Comparison of ENCODE assay signal across 8 mouse cellular contexts in the genomic region with DNA sequence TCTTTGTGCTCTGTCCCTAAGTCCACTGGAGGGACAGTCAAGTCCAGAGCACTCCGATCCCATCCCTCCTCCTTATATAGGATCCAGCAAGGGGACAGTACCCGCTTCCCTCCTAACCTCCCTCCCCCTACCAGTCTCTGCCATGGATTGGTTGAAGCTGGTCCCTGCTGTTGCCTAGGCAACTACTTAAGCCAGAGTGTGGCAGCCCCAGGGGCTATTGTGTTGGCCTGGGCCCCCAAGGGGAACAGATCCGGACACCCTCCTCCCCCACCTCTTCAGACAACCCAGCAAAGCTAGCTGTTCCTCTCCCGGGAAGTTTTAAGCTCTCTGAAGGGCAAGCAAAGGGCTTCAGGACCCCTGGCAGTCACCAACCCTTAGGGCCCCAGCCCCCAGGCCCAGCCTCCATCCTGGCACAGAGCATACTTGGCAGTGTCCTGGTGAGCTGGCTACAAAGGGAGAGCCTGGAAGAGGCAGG. TPM values are rescaled to one million over a fixed set of nuclear protein-coding genes. Genes with fewer than 3 reads are reported as not detected.
DNase-seq lines count a peak whose midpoint lies in the region; ATAC-seq and TF ChIP-seq lines count a peak whose summit lies in the region.

A gene (minus strand): TSS at position 98 of the 475 bp plus-strand sequence.

- H3K9ac ChIP-seq in heart, postnatal 0 days (replicated peaks; ENCODE audit: low read depth, low read length) = no peak within 1 kb of the TSS
- peak within 1 kb of the TSS; percentile 46 for H3K9ac ChIP-seq in neural tube, embryonic 15.5 days (replicated peaks)

- TF ChIP-seq EP300 in heart, postnatal 0 days (IDR thresholded peaks at IDR 0.05; ENCODE audit: low read depth) = no peak

- intact Hi-C loops in left cerebral cortex, postnatal 36 days (cut with DNase I) = loop anchor here (2.0 to 10.0 kb wide), 2 partner anchors 27 to 121 kb away; a partner anchor contains a TSS

- H3K27me3 ChIP-seq in heart, postnatal 0 days (ENCODE audit: control insufficient read depth, insufficient read depth, low read length) = peaks cover 47% of the 10 kb centered on the region
- H3K27me3 ChIP-seq in neural tube, embryonic 15.5 days (replicated peaks) = 0 out of 2 replicates have a peak, but pooled peaks cover 6% of the 10 kb centered on the region

- no peak for TF ChIP-seq CTCF in heart, postnatal 0 days (IDR thresholded peaks at IDR 0.05; ENCODE audit: low read depth)

- H3K9me3 ChIP-seq in heart, postnatal 0 days (replicated peaks; ENCODE audit: control insufficient read depth, low read length) = no peaks in the 10 kb centered on the region
- no peaks in the 10 kb centered on the region for H3K9me3 ChIP-seq in neural tube, embryonic 15.5 days (replicated peaks)

- 9% methylated on average over 4 of the region's 4 CpGs for WGBS in heart, postnatal 0 days
- WGBS in neural tube, embryonic 15.5 days = 4% methylated on average over 4 of the region's 4 CpGs

- H3K4me3 ChIP-seq in heart, postnatal 0 days (ENCODE audit: low read depth, low read length) = peak within 1 kb of the TSS; percentile 37
- peak within 1 kb of the TSS; percentile 40 for H3K4me3 ChIP-seq in neural tube, embryonic 15.5 days (replicated peaks)

- H3K4me2 ChIP-seq in heart, postnatal 0 days (ENCODE audit: low read depth, low read length) = peak within 1 kb of the TSS; percentile 63
- peak within 1 kb of the TSS; percentile 92 for H3K4me2 ChIP-seq in neural tube, embryonic 15.5 days

- H3K27ac ChIP-seq in heart, postnatal 0 days (ENCODE audit: low read depth) = no peak within 1 kb of the TSS
- H3K27ac ChIP-seq in neural tube, embryonic 15.5 days (replicated peaks) = peak within 1 kb of the TSS; percentile 93

- no peaks in the 10 kb centered on the region for H3K36me3 ChIP-seq in heart, postnatal 0 days (replicated peaks; ENCODE audit: control insufficient read depth, insufficient read depth, low read length)
- no peaks in the 10 kb centered on the region for H3K36me3 ChIP-seq in neural tube, embryonic 15.5 days

- no peak for DNase-seq in heart, postnatal 0 days (ENCODE audit: low spot score)
- DNase-seq in heart, adult 8-10 months (ENCODE audit: low spot score) = no peak
- DNase-seq in cerebellum, adult 11-12 months = peak; percentile 81
- DNase-seq in frontal cortex, adult 2 months (ENCODE audit: extremely low spot score in 1 of 2, low spot score in 1 of 2) = peak; percentile 43 to 51
- peak; percentile 32 to 46 for DNase-seq in left cerebral cortex, postnatal 36 days (ENCODE audit: low spot score in 2 of 2)
- no peak for DNase-seq in ovary, postnatal 14 days (ENCODE audit: low spot score)
- no peak for DNase-seq in urinary bladder, postnatal 36 days (ENCODE audit: low spot score in 2 of 2)

- H3K4me1 ChIP-seq in heart, postnatal 0 days (ENCODE audit: control insufficient read depth, insufficient read depth) = 0 out of 2 replicates have a peak, but pooled peaks cover 10% of the 10 kb centered on the region
- H3K4me1 ChIP-seq in neural tube, embryonic 15.5 days = peaks cover 55% of the 10 kb centered on the region

- no peak; the same call in 1 of the 2 replicates for ATAC-seq in heart, postnatal 0 days (ENCODE audit: insufficient read depth, low read depth)
- peak; percentile 77 for ATAC-seq in neural tube, embryonic 15.5 days (ENCODE audit: low FRiP score)

RNA-seq across cellular contexts. Expression of the gene that starts here (rescaled TPM):
- not detected in 2 replicates for total RNA-seq in heart, postnatal 0 days (2014; rRNA removed; ENCODE audit: low replicate concordance)
- polyA plus RNA-seq in heart, postnatal 0 days (2015; fragmentation: Nextera tagmentation; extraction: Ambion mirVana) = 0.12 and 0.18 TPM in 2 replicates
- not detected for total RNA-seq in heart, adult 8-10 months (2022)
- polyA plus RNA-seq in frontal cortex, adult 2 months (2012; rRNA removed) = 55.1 and 55.7 TPM in 2 replicates
- 10 to 100 TPM; 29.1 to 35.8 TPM for total RNA-seq in left cerebral cortex, postnatal 36 days (2021)
- polyA plus RNA-seq in neural tube, embryonic 15.5 days (2015; fragmentation: Nextera tagmentation; extraction: Ambion mirVana) = 14.8 and 21.3 TPM in 2 replicates

Comparison
In these comparisons a context has a peak if more than half of its experiments do, and no peak if none do; other contexts are left out.
1. RNA of the gene that starts here (total RNA-seq): 29.1 to 35.8 TPM in left cerebral cortex, postnatal 36 days; not detected in heart, adult 8-10 months and not detected in heart, postnatal 0 days; every median in the first group is over 10 times any median in the second.
2. RNA of the gene that starts here (polyA plus RNA-seq): 55.1 to 55.7 TPM in frontal cortex, adult 2 months and 14.8 to 21.3 TPM in neural tube, embryonic 15.5 days; 0.12 to 0.18 TPM in heart, postnatal 0 days; every median in the first group is over 10 times any median in the second.
3. DNase-seq: peak in cerebellum, adult 11-12 months (single experiment), frontal cortex, adult 2 months (2 of 2) and left cerebral cortex, postnatal 36 days (2 of 2); none in heart, postnatal 0 days (single experiment), heart, adult 8-10 months (single experiment), ovary, postnatal 14 days (single experiment) and urinary bladder, postnatal 36 days (0 of 2).